Mouse (Mus musculus): ENCODE measurements around the gene Mtmr3. TPM values are rescaled to one million over a fixed set of nuclear protein-coding genes. Genes with fewer than 3 reads are reported as not detected.

Gene Mtmr3
- polyA plus RNA-seq, 1 experiment from 2014 or later: 32.8 TPM

DNA sequence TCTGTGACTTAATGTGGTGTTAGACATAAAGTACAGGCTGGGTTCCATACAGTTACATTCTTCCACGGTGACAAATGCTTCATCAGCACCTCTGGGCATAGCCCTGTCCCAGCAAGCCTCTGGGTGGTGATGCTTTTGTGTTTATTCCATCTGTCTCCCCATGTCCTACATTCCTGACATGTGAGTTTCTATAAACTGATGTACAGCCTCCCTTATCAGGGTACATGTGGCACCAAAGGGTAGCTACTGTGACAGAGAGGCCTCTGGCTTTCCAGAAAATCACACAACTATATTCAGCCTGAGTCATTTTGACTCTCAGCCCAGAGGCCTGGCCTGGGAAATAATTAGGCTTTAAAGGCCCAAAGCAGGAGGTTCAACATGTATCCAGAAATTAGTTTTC is 11.9 kb upstream of the Mtmr3 start:
- H3K27ac ChIP-seq (ENCODE audit: low read depth, low read length): no peak overlapping the region
- no peaks in the 10 kb centered on the region for H3K27me3 ChIP-seq (ENCODE audit: control insufficient read depth, insufficient read depth, low read length)
- no peak overlapping the region for H3K4me2 ChIP-seq (ENCODE audit: low read depth, low read length)
- H3K4me3 ChIP-seq (ENCODE audit: low read depth, low read length): no peak overlapping the region
- no peaks in the 10 kb centered on the region for H3K36me3 ChIP-seq (ENCODE audit: control insufficient read depth, insufficient read depth, low read length)
- H3K4me1 ChIP-seq (ENCODE audit: control insufficient read depth, insufficient read depth, low read length): peaks cover 6% of the 10 kb centered on the region; the same call in 1 of the 2 replicates
- ATAC-seq (ENCODE audit: low read depth): no peak
- H3K9me3 ChIP-seq (ENCODE audit: control insufficient read depth, low read length): no peaks in the 10 kb centered on the region
- WGBS: 85% methylated on average over 1 of the region's 1 CpGs
- H3K9ac ChIP-seq (replicated peaks; ENCODE audit: low read depth, low read length): no peak overlapping the region

DNA sequence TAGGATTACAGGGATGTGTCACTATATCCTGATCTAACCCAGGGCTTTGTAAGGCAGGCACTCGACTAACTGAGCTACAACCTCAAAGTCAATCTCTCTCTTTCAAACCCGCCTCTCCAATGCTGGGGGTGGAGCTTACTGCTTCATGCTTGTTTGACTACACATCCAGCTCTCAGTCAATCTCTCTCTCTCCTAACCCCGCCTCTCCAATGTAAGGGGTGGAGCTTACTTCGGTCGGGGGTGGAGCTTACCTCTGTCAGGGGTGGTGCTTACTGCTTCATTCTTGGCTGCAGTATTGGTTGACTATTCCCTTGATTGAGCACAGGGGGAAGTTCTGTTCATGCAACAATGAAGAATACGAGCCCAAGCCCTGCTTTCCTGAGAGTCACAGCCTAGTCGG is 10.8 kb upstream of the Mtmr3 start:
- ATAC-seq (ENCODE audit: low read depth): no peak
- Histone ChIP-seq H3K4me3 (ENCODE audit: low read depth, low read length) (no peak overlapping the region), H3K36me3 (ENCODE audit: control insufficient read depth, insufficient read depth, low read length) (no peaks in the 10 kb centered on the region), H3K4me1 (ENCODE audit: control insufficient read depth, insufficient read depth, low read length) (peaks cover 6% of the 10 kb centered on the region; the same call in 1 of the 2 replicates), H3K9me3 (ENCODE audit: control insufficient read depth, low read length) (no peaks in the 10 kb centered on the region), H3K4me2 (ENCODE audit: low read depth, low read length) (no peak overlapping the region), H3K9ac (replicated peaks; ENCODE audit: low read depth, low read length) (no peak overlapping the region), H3K27ac (ENCODE audit: low read depth, low read length) (no peak overlapping the region), H3K27me3 (ENCODE audit: control insufficient read depth, insufficient read depth, low read length) (no peaks in the 10 kb centered on the region)
- 47% methylated on average over 7 of the region's 7 CpGs for WGBS

DNA sequence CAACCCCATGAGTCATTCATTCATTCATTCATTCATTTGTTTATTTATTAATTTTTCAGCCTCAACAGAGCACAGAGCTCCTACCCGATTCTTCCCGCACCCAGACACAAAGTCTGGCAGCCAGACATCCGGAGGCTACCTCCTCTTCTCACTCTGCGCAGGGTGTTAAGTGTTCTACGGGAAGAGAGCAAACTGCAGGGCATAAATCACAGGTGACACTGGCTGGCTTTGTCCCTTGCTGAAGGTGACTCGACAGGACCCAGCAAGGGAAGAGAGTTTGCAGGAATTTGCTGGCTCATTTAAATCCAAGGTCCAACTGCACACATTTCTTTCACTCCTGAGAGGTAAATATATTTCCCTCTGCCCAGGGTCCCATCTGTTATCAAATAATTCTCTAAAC is 9.8 kb upstream of the Mtmr3 start:
- no peak overlapping the region for H3K27ac ChIP-seq (ENCODE audit: low read depth, low read length)
- no peak for ATAC-seq (ENCODE audit: low read depth)

DNA sequence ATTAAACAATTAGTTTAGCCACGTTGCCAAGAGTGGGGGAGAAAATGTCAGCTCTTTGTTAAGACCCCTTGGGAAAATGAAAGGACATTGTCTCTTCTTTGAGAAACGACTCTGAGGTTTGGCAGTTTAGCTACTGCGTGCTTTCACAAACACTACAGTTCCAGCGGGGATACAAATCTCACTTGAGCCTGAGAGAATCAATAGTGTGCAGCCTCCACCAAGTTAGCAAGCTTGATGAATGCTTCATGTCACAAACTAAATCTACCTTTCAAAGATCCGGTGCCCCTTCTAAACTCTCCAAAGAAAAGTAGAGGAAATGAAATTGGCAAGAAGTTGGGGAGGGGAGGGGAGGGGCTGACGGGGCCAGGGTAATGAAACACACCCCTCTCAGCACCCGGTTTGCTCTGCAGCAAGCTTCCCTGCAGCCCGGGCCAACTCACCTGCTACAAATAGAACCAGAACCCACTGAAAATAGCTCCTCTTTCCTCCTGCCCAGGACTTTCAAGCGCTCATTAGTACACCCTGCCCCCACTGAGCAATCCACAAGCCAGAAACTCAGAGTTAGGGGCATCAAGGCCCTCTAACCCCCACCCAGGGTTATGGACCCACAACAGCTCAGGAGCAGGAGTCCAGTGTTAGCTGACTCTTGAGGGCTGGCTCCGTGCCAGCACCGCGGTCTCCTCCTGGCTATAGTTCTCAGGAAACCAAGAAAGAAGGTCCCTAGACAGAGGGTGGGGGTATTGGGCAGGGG is 8.2 kb upstream of the Mtmr3 start:
- Histone ChIP-seq H3K4me2 (ENCODE audit: low read depth, low read length) (no peak overlapping the region), H3K9ac (replicated peaks; ENCODE audit: low read depth, low read length) (no peak overlapping the region), H3K27me3 (ENCODE audit: control insufficient read depth, insufficient read depth, low read length) (no peaks in the 10 kb centered on the region), H3K36me3 (ENCODE audit: control insufficient read depth, insufficient read depth, low read length) (no peaks in the 10 kb centered on the region), H3K4me3 (ENCODE audit: low read depth, low read length) (no peak overlapping the region), H3K27ac (ENCODE audit: low read depth, low read length) (no peak overlapping the region), H3K9me3 (ENCODE audit: control insufficient read depth, low read length) (no peaks in the 10 kb centered on the region), H3K4me1 (ENCODE audit: control insufficient read depth, insufficient read depth, low read length) (peaks cover 6% of the 10 kb centered on the region; the same call in 1 of the 2 replicates)
- 23% methylated on average over 12 of the region's 12 CpGs for WGBS
- peak; percentile 46; the same call in 1 of the 2 replicates for ATAC-seq (ENCODE audit: low read depth)

More for the DNA sequence above, 9.8 kb upstream of the Mtmr3 start:
- Histone ChIP-seq H3K4me1 (ENCODE audit: control insufficient read depth, insufficient read depth, low read length) (peaks cover 6% of the 10 kb centered on the region; the same call in 1 of the 2 replicates), H3K9me3 (ENCODE audit: control insufficient read depth, low read length) (no peaks in the 10 kb centered on the region), H3K27me3 (ENCODE audit: control insufficient read depth, insufficient read depth, low read length) (no peaks in the 10 kb centered on the region), H3K9ac (replicated peaks; ENCODE audit: low read depth, low read length) (no peak overlapping the region), H3K4me2 (ENCODE audit: low read depth, low read length) (no peak overlapping the region), H3K4me3 (ENCODE audit: low read depth, low read length) (no peak overlapping the region), H3K36me3 (ENCODE audit: control insufficient read depth, insufficient read depth, low read length) (no peaks in the 10 kb centered on the region)
- 5% methylated on average over 6 of the region's 6 CpGs for WGBS

DNA sequence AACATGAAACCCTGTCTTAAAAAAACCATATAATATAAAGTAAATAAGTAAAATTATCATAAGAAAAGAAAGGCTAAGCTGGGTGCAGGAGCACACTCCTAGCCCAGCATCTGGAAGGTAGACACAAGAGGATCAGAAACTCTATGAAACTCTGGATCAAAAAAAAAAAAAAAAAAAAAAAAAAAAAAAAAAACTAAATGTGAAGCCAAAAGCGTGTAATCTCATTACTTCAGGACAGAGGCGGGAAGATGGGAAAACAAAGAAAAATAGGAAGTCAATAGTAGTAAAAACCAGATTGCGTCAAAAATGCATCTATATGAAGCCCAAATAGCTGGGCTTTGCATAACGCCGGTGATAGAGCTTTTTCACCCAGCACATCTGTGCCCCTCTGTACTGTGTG is 7.2 kb upstream of the Mtmr3 start:
- 77% methylated on average over 5 of the region's 5 CpGs for WGBS
- H3K36me3 ChIP-seq (ENCODE audit: control insufficient read depth, insufficient read depth, low read length): no peaks in the 10 kb centered on the region

DNA sequence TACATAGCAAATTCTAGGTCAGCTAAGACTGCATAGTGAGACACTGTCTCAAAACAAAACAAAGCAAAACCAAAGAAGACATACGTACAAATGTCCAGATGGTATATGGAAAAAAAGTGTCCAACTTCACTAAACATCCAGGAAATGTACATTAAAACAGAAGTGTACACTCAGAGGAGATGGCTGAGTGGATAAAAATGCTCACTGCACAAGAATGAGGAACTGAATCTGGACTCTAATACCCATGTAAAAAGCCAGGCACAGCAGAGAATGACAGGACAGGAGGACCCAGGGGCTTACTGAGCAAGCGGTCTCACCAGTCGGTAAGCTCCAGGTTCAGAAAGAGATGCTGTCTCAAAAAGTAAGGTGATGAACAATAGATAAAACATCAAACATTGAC is 5.3 kb upstream of the Mtmr3 start:
- no peak for ATAC-seq (ENCODE audit: low read depth)
- peaks cover 6% of the 10 kb centered on the region; the same call in 1 of the 2 replicates for H3K4me1 ChIP-seq (ENCODE audit: control insufficient read depth, insufficient read depth, low read length)
- WGBS: 91% methylated on average over 3 of the region's 3 CpGs
- no peaks in the 10 kb centered on the region for H3K36me3 ChIP-seq (ENCODE audit: control insufficient read depth, insufficient read depth, low read length)
- no peak overlapping the region for H3K27ac ChIP-seq (ENCODE audit: low read depth, low read length)
- no peak overlapping the region for H3K4me3 ChIP-seq (ENCODE audit: low read depth, low read length)
- no peak overlapping the region for H3K4me2 ChIP-seq (ENCODE audit: low read depth, low read length)
- H3K9me3 ChIP-seq (ENCODE audit: control insufficient read depth, low read length): no peaks in the 10 kb centered on the region
- no peak overlapping the region for H3K9ac ChIP-seq (replicated peaks; ENCODE audit: low read depth, low read length)
- no peaks in the 10 kb centered on the region for H3K27me3 ChIP-seq (ENCODE audit: control insufficient read depth, insufficient read depth, low read length)

More for the DNA sequence above, 7.2 kb upstream of the Mtmr3 start:
- Histone ChIP-seq H3K4me2 (ENCODE audit: low read depth, low read length) (no peak overlapping the region), H3K9me3 (ENCODE audit: control insufficient read depth, low read length) (no peaks in the 10 kb centered on the region), H3K4me3 (ENCODE audit: low read depth, low read length) (no peak overlapping the region), H3K27ac (ENCODE audit: low read depth, low read length) (no peak overlapping the region), H3K9ac (replicated peaks; ENCODE audit: low read depth, low read length) (no peak overlapping the region), H3K4me1 (ENCODE audit: control insufficient read depth, insufficient read depth, low read length) (peaks cover 6% of the 10 kb centered on the region; the same call in 1 of the 2 replicates), H3K27me3 (ENCODE audit: control insufficient read depth, insufficient read depth, low read length) (no peaks in the 10 kb centered on the region)
- no peak for ATAC-seq (ENCODE audit: low read depth)

DNA sequence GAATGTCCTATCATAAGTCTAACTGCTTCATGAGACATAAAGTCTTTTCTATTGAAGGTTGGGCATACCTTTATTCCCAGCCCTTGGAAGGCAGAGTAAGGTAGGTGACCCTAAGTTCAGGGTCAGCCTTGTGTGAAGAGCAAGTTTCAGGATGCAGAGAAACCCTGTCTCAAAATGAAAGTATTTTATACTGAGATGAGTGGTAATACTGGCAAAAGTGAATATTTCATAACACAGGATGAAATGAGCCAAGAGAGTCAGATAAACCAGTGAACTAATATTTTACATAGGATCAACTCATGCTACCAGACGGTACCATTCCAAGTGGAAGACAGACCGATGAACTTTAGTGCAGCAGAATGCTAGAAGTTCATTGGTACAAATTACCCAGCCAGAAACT is 3.7 kb upstream of the Mtmr3 start:
- Histone ChIP-seq H3K9me3 (ENCODE audit: control insufficient read depth, low read length) (no peaks in the 10 kb centered on the region), H3K9ac (replicated peaks; ENCODE audit: low read depth, low read length) (no peak overlapping the region), H3K4me1 (ENCODE audit: control insufficient read depth, insufficient read depth, low read length) (peaks cover 4% of the 10 kb centered on the region), H3K27ac (ENCODE audit: low read depth, low read length) (no peak overlapping the region), H3K4me2 (ENCODE audit: low read depth, low read length) (no peak overlapping the region), H3K4me3 (ENCODE audit: low read depth, low read length) (no peak overlapping the region), H3K36me3 (ENCODE audit: control insufficient read depth, insufficient read depth, low read length) (no peaks in the 10 kb centered on the region), H3K27me3 (ENCODE audit: control insufficient read depth, insufficient read depth, low read length) (no peaks in the 10 kb centered on the region)
- 87% methylated on average over 2 of the region's 2 CpGs for WGBS
- ATAC-seq (ENCODE audit: low read depth): no peak

DNA sequence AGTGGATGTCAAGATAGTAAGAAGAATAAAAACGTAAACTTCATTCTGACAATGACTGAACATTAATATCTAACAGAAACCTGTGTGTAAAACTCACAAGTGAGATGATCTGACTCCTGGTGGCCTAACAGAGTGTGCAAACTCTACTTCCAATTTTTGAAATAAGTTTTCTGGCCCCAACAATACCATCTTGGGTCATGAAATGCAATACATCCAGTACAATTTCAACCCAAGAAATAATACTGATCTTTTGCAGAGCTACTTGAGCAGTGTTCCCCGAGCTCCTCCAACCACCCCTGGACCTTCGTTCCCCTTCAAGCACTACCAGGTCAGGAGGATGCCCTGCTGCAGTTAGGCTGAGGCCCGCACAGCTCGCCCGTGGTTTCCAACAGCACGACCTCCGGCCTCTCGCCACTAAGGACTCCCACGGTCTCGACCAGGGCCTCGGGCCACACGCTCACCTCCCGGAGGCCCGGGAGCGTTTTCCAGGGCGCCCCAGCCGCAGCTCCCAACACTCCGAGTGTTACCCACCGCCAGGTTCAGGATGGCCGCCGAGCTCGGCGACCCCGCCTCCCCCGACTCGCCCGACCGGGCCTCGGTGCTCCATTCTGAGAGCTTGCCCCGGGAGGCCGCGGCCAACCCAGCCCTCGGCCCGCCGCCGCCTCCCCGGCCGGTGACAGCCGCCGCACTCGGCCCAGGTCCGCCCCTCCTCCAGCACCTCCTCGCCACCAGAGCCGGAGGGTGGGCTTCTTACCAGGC is 635 bp downstream of the Mtmr3 start:
- peak overlapping the region; percentile 76 for H3K4me2 ChIP-seq (ENCODE audit: low read depth, low read length)
- ATAC-seq (ENCODE audit: low read depth): peak; percentile 91
- peak overlapping the region; percentile 97 for H3K9ac ChIP-seq (replicated peaks; ENCODE audit: low read depth, low read length)
- no peaks in the 10 kb centered on the region for H3K36me3 ChIP-seq (ENCODE audit: control insufficient read depth, insufficient read depth, low read length)
- peak overlapping the region; percentile 96 for H3K27ac ChIP-seq (ENCODE audit: low read depth, low read length)
- WGBS: 1% methylated on average over 43 of the region's 45 CpGs
- H3K4me1 ChIP-seq (ENCODE audit: control insufficient read depth, insufficient read depth, low read length): peaks cover 11% of the 10 kb centered on the region
- H3K27me3 ChIP-seq (ENCODE audit: control insufficient read depth, insufficient read depth, low read length): no peaks in the 10 kb centered on the region
- H3K9me3 ChIP-seq (ENCODE audit: control insufficient read depth, low read length): no peaks in the 10 kb centered on the region
- peak overlapping the region; percentile 93 for H3K4me3 ChIP-seq (ENCODE audit: low read depth, low read length)

DNA sequence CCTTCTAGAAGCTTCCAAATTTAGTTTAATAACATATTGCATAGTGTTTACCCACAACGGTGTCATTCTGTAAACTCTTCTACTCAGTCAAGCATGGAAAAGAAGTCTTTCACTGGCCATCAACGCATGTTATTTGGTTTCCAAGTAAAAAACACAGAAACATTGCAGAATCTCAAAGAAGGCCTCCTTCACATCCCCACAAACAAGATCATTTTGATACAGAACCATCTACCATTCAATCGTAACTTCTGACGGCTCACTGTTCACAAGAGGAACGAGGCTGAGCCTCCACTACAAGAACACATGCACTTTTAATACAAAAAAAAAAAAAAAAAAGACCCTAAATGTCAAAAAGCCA is 1.2 kb downstream of the Mtmr3 start:
- H3K27ac ChIP-seq (ENCODE audit: low read depth, low read length): no peak overlapping the region
- no peak for ATAC-seq (ENCODE audit: low read depth)
- H3K9me3 ChIP-seq (ENCODE audit: control insufficient read depth, low read length): no peaks in the 10 kb centered on the region
- peaks cover 11% of the 10 kb centered on the region for H3K4me1 ChIP-seq (ENCODE audit: control insufficient read depth, insufficient read depth, low read length)
- peak overlapping the region; percentile 76 for H3K4me2 ChIP-seq (ENCODE audit: low read depth, low read length)
- H3K9ac ChIP-seq (replicated peaks; ENCODE audit: low read depth, low read length): peak overlapping the region; percentile 97
- H3K36me3 ChIP-seq (ENCODE audit: control insufficient read depth, insufficient read depth, low read length): no peaks in the 10 kb centered on the region
- 24% methylated on average over 5 of the region's 5 CpGs for WGBS
- H3K27me3 ChIP-seq (ENCODE audit: control insufficient read depth, insufficient read depth, low read length): no peaks in the 10 kb centered on the region
- peak overlapping the region; percentile 93 for H3K4me3 ChIP-seq (ENCODE audit: low read depth, low read length)
